Comparison of ENCODE assay signal across 12 mouse cellular contexts in genomic region chr2:32131866-32132566, GRCm38 (mm10). TPM values are rescaled to one million over a fixed set of nuclear protein-coding genes. Genes with fewer than 3 reads are reported as not detected.
DNase-seq lines count a peak whose midpoint lies in the region; ATAC-seq and TF ChIP-seq lines count a peak whose summit lies in the region.
"Had no signal": no experiment of that assay in that cellular context is flagged by ENCODE, and none has a peak within 500 bp of the region (broad histone marks: within the 10 kb centered on the region; RNA-seq: fewer than 3 reads in every experiment).

No protein-coding gene starts in this region.

- ATAC-seq in forebrain, embryonic 14.5 days, result no peak
- ATAC-seq in forebrain, postnatal 0 days, result no peak
- no peak for ATAC-seq in intestine, postnatal 0 days
- no peak for ATAC-seq in intestine, embryonic 16.5 days
- ATAC-seq in embryonic facial prominence, embryonic 14.5 days (ENCODE audit: low read depth), result no peak
- ATAC-seq: forebrain, embryonic 13.5 days; midbrain, embryonic 16.5 days had no signal

- 70% methylated on average over 6 of the region's 6 CpGs for WGBS in forebrain, embryonic 14.5 days
- WGBS in forebrain, postnatal 0 days, result 67% methylated on average over 6 of the region's 6 CpGs
- WGBS in intestine, postnatal 0 days, result 73% methylated on average over 6 of the region's 6 CpGs
- 68% methylated on average over 6 of the region's 6 CpGs for WGBS in intestine, embryonic 16.5 days
- 67% methylated on average over 6 of the region's 6 CpGs for WGBS in embryonic facial prominence, embryonic 14.5 days

- H3K4me1 ChIP-seq in forebrain, embryonic 14.5 days (ENCODE audit: control insufficient read depth, insufficient read depth, low read length), result no peaks in the 10 kb centered on the region; the same call in 1 of the 2 replicates
- no peaks in the 10 kb centered on the region for H3K4me1 ChIP-seq in forebrain, postnatal 0 days (ENCODE audit: insufficient read depth)
- H3K4me1 ChIP-seq in intestine, postnatal 0 days (replicated peaks; ENCODE audit: control insufficient read depth, insufficient read depth, low read length), result 0 out of 2 replicates have a peak, but pooled peaks cover 3% of the 10 kb centered on the region
- H3K4me1 ChIP-seq in intestine, embryonic 16.5 days (ENCODE audit: control insufficient read depth, insufficient read depth, low read length), result peaks cover 7% of the 10 kb centered on the region; the same call in 1 of the 2 replicates
- H3K4me1 ChIP-seq in CH12.LX (ENCODE audit: control insufficient read depth in 1 of 2, insufficient read depth in 2 of 2), result peaks cover 0 to 39% of the 10 kb centered on the region in 2 experiments; a peak in 3 of 4 replicates
- H3K4me1 ChIP-seq in embryonic facial prominence, embryonic 14.5 days (ENCODE audit: control insufficient read depth, insufficient read depth, low read length), result 0 out of 2 replicates have a peak, but pooled peaks cover 4% of the 10 kb centered on the region

- no peak overlapping the region for H3K9ac ChIP-seq in forebrain, embryonic 14.5 days (ENCODE audit: low read length)
- H3K9ac ChIP-seq in forebrain, postnatal 0 days, result no peak overlapping the region
- no peak overlapping the region for H3K9ac ChIP-seq in intestine, postnatal 0 days (ENCODE audit: low read depth, low read length)
- H3K9ac ChIP-seq in intestine, embryonic 16.5 days (ENCODE audit: low read depth, low read length), result no peak overlapping the region
- H3K9ac ChIP-seq in CH12.LX (ENCODE audit: insufficient read depth, low read depth), result no peak overlapping the region
- no peak overlapping the region for H3K9ac ChIP-seq in embryonic facial prominence, embryonic 14.5 days (ENCODE audit: low read depth, low read length)
- H3K9ac ChIP-seq: forebrain, embryonic 13.5 days; hindbrain, embryonic 12.5 days; neural tube, embryonic 13.5 days had no signal

- no peaks in the 10 kb centered on the region for H3K27me3 ChIP-seq in forebrain, embryonic 14.5 days (replicated peaks; ENCODE audit: control insufficient read depth, insufficient read depth, low read length)
- H3K27me3 ChIP-seq in forebrain, postnatal 0 days (ENCODE audit: insufficient read depth, low read length), result no peaks in the 10 kb centered on the region
- no peaks in the 10 kb centered on the region for H3K27me3 ChIP-seq in intestine, postnatal 0 days (replicated peaks; ENCODE audit: control insufficient read depth, insufficient read depth, low read length)
- no peaks in the 10 kb centered on the region for H3K27me3 ChIP-seq in intestine, embryonic 16.5 days (replicated peaks; ENCODE audit: control insufficient read depth, insufficient read depth, low read length)
- H3K27me3 ChIP-seq in CH12.LX (replicated peaks), result peaks cover 6% of the 10 kb centered on the region
- H3K27me3 ChIP-seq in embryonic facial prominence, embryonic 14.5 days (replicated peaks; ENCODE audit: control insufficient read depth, insufficient read depth, low read length), result no peaks in the 10 kb centered on the region
- H3K27me3 ChIP-seq: forebrain, embryonic 13.5 days; neural tube, embryonic 13.5 days had no signal

- H3K9me3 ChIP-seq in forebrain, embryonic 14.5 days (replicated peaks; ENCODE audit: control insufficient read depth, low read length), result no peaks in the 10 kb centered on the region
- no peaks in the 10 kb centered on the region for H3K9me3 ChIP-seq in forebrain, postnatal 0 days (ENCODE audit: low read length)
- no peaks in the 10 kb centered on the region for H3K9me3 ChIP-seq in intestine, postnatal 0 days (ENCODE audit: control insufficient read depth)
- H3K9me3 ChIP-seq in intestine, embryonic 16.5 days (ENCODE audit: control insufficient read depth, low read length), result no peaks in the 10 kb centered on the region
- no peaks in the 10 kb centered on the region for H3K9me3 ChIP-seq in CH12.LX (replicated peaks; ENCODE audit: low read length)
- H3K9me3 ChIP-seq in embryonic facial prominence, embryonic 14.5 days (ENCODE audit: control insufficient read depth, low read length), result no peaks in the 10 kb centered on the region
- H3K9me3 ChIP-seq: forebrain, embryonic 13.5 days; hindbrain, embryonic 12.5 days; neural tube, embryonic 13.5 days had no signal

- H3K4me2 ChIP-seq in forebrain, embryonic 14.5 days (ENCODE audit: low read length), result no peak overlapping the region
- H3K4me2 ChIP-seq in forebrain, postnatal 0 days (ENCODE audit: low read depth), result no peak overlapping the region
- peak overlapping the region; percentile 24; the same call in 1 of the 2 replicates for H3K4me2 ChIP-seq in intestine, postnatal 0 days (replicated peaks; ENCODE audit: low read depth)
- no peak overlapping the region for H3K4me2 ChIP-seq in intestine, embryonic 16.5 days (ENCODE audit: low read depth, low read length)
- peak overlapping the region; percentile 50 for H3K4me2 ChIP-seq in CH12.LX (ENCODE audit: insufficient read depth, low read depth, poor library complexity, severe bottlenecking)
- H3K4me2 ChIP-seq in embryonic facial prominence, embryonic 14.5 days (ENCODE audit: low read depth, low read length), result 0 out of 2 replicates have a peak overlapping the region, but pooled peaks have one; percentile 23
- H3K4me2 ChIP-seq: neural tube, embryonic 13.5 days had no signal

- in situ Hi-C loops in CH12.LX (cut with MboI; ENCODE audit: low pct_ligation_motif_present, low pct_unique_long_range_greater_than_20kb, low sequenced_read_pairs), result loop anchor here (5.0 to 25.0 kb wide), 4 partner anchors 153 to 430 kb away; partner anchors contain the start of genes Dpm2, Golga2, Pip5kl1 and Swi5

- H3K79me2 ChIP-seq in CH12.LX (replicated peaks; ENCODE audit: control insufficient read depth, extremely low read depth, insufficient read depth, poor library complexity, severe bottlenecking), result no peaks in the 10 kb centered on the region

- H3K36me3 ChIP-seq in forebrain, embryonic 14.5 days (ENCODE audit: control insufficient read depth, insufficient read depth, low read length), result no peaks in the 10 kb centered on the region
- H3K36me3 ChIP-seq in forebrain, postnatal 0 days (ENCODE audit: insufficient read depth), result no peaks in the 10 kb centered on the region
- no peaks in the 10 kb centered on the region for H3K36me3 ChIP-seq in intestine, postnatal 0 days (ENCODE audit: control insufficient read depth, insufficient read depth)
- H3K36me3 ChIP-seq in intestine, embryonic 16.5 days (ENCODE audit: control insufficient read depth, insufficient read depth, low read length), result no peaks in the 10 kb centered on the region
- H3K36me3 ChIP-seq in CH12.LX (replicated peaks in 1 of 2; ENCODE audit: control insufficient read depth in 1 of 2, insufficient read depth in 1 of 2, low read length in 1 of 2), result no peaks in the 10 kb centered on the region
- no peaks in the 10 kb centered on the region for H3K36me3 ChIP-seq in embryonic facial prominence, embryonic 14.5 days (ENCODE audit: control insufficient read depth, insufficient read depth, low read length)
- H3K36me3 ChIP-seq: hindbrain, embryonic 12.5 days; neural tube, embryonic 13.5 days had no signal

- H3K27ac ChIP-seq in forebrain, embryonic 14.5 days (ENCODE audit: low read depth, low read length), result peak overlapping the region; percentile 27; the same call in 1 of the 2 replicates
- H3K27ac ChIP-seq in forebrain, postnatal 0 days (ENCODE audit: low read depth, low read length), result no peak overlapping the region
- no peak overlapping the region for H3K27ac ChIP-seq in intestine, postnatal 0 days (ENCODE audit: low read depth, low read length)
- H3K27ac ChIP-seq in intestine, embryonic 16.5 days (ENCODE audit: low read length), result no peak overlapping the region
- H3K27ac ChIP-seq in CH12.LX (ENCODE audit: insufficient read depth, low read depth), result no peak overlapping the region
- H3K27ac ChIP-seq in embryonic facial prominence, embryonic 14.5 days (replicated peaks; ENCODE audit: low read depth, low read length), result no peak overlapping the region
- H3K27ac ChIP-seq: neural tube, embryonic 13.5 days had no signal

- TF ChIP-seq EP300 in CH12.LX (IDR thresholded peaks at IDR 0.05; ENCODE audit: low read length), result no peak

- DNase-seq in forebrain, embryonic 14.5 days (ENCODE audit: low spot score), result no peak
- DNase-seq in forebrain, postnatal 0 days, result no peak
- no peak for DNase-seq in CH12.LX (ENCODE audit: extremely low read depth)
- no peak for DNase-seq in embryonic facial prominence, embryonic 14.5 days (ENCODE audit: low spot score)
- no peak for DNase-seq in spleen, postnatal 36 days (ENCODE audit: low spot score in 2 of 2)
- DNase-seq in spleen, adult 12 weeks (ENCODE audit: low spot score), result no peak

- dilution Hi-C loops in CH12.LX (cut with MboI; ENCODE audit: extremely low pct_ligation_motif_present, extremely low pct_unique_long_range_greater_than_20kb, low sequenced_read_pairs), result no loop called here

- TF ChIP-seq CTCF in forebrain, postnatal 0 days (IDR thresholded peaks at IDR 0.05; ENCODE audit: low read depth), result no peak
- TF ChIP-seq CTCF in intestine, postnatal 0 days (IDR thresholded peaks at IDR 0.05; ENCODE audit: low read depth), result no peak
- TF ChIP-seq CTCF in CH12.LX (conservative IDR thresholded peaks at IDR 0.05 in 1 of 2, IDR thresholded peaks at IDR 0.05 in 1 of 2; ENCODE audit: low read depth in 2 of 2, low read length in 2 of 2), result no peak

- H3K4me3 ChIP-seq in forebrain, embryonic 14.5 days (ENCODE audit: low read depth, low read length), result no peak overlapping the region
- H3K4me3 ChIP-seq in forebrain, postnatal 0 days (ENCODE audit: low read depth, low read length), result no peak overlapping the region
- H3K4me3 ChIP-seq in intestine, postnatal 0 days (ENCODE audit: low read depth, low read length), result no peak overlapping the region
- H3K4me3 ChIP-seq in intestine, embryonic 16.5 days (ENCODE audit: low read length), result no peak overlapping the region
- H3K4me3 ChIP-seq in CH12.LX (replicated peaks in 1 of 3; ENCODE audit: low read depth in 2 of 3, low read length in 2 of 3, poor library complexity in 1 of 3), result no peak overlapping the region
- H3K4me3 ChIP-seq in embryonic facial prominence, embryonic 14.5 days (ENCODE audit: low read depth, low read length), result no peak overlapping the region
- H3K4me3 ChIP-seq: forebrain, embryonic 13.5 days; hindbrain, embryonic 12.5 days; neural tube, embryonic 13.5 days had no signal

- no peak for TF ChIP-seq POLR2A in CH12.LX (IDR thresholded peaks at IDR 0.05; ENCODE audit: low read depth, low read length)

- no peak for TF ChIP-seq RAD21 in CH12.LX (IDR thresholded peaks at IDR 0.05; ENCODE audit: low read depth, low read length)

RNA-seq across cellular contexts. Expression of gene Prrc2b, which starts 18.9 kb away (rescaled TPM):
- polyA plus RNA-seq in forebrain, embryonic 14.5 days (2014; fragmentation: Nextera tagmentation; extraction: Ambion mirVana), result 53.3 and 62.4 TPM in 2 replicates
- 92.1 and 131 TPM in 2 replicates for total RNA-seq in forebrain, postnatal 0 days (2014; rRNA removed)
- 40.7 and 60.4 TPM in 2 replicates for polyA plus RNA-seq in forebrain, postnatal 0 days (2015; fragmentation: Nextera tagmentation; extraction: Ambion mirVana)
- 17.7 and 18.9 TPM in 2 replicates for polyA plus RNA-seq in intestine, postnatal 0 days (2015; fragmentation: Nextera tagmentation; extraction: Ambion mirVana)
- 14.4 and 16.2 TPM in 2 replicates for polyA plus RNA-seq in intestine, embryonic 16.5 days (2015; fragmentation: Nextera tagmentation; extraction: Ambion mirVana)
- total RNA-seq in CH12.LX (2012; rRNA removed) (34.3 and 42.2 TPM in 2 replicates), CH12.LX (2014; rRNA removed) (7.6 TPM in 2 replicates)
- 54.7 and 59.9 TPM in 2 replicates for polyA plus RNA-seq in CH12.LX (2012; ENCODE audit: insufficient read length, low read depth)
- polyA plus RNA-seq in embryonic facial prominence, embryonic 14.5 days (2014; fragmentation: Nextera tagmentation; extraction: Ambion mirVana), result 63.0 and 66.0 TPM in 2 replicates

RNA-seq across cellular contexts. Expression of gene Plpp7, which starts 36.7 kb away (rescaled TPM):
- polyA plus RNA-seq in forebrain, embryonic 14.5 days (2014; fragmentation: Nextera tagmentation; extraction: Ambion mirVana), result 11.3 and 16.1 TPM in 2 replicates
- total RNA-seq in forebrain, postnatal 0 days (2014; rRNA removed), result 21.5 and 28.6 TPM in 2 replicates
- polyA plus RNA-seq in forebrain, postnatal 0 days (2015; fragmentation: Nextera tagmentation; extraction: Ambion mirVana), result 23.4 and 24.0 TPM in 2 replicates
- 3.1 and 3.8 TPM in 2 replicates for polyA plus RNA-seq in intestine, postnatal 0 days (2015; fragmentation: Nextera tagmentation; extraction: Ambion mirVana)
- polyA plus RNA-seq in intestine, embryonic 16.5 days (2015; fragmentation: Nextera tagmentation; extraction: Ambion mirVana), result 4.0 and 5.0 TPM in 2 replicates
- total RNA-seq in CH12.LX (2012; rRNA removed) (0.13 and 0.25 TPM in 2 replicates), CH12.LX (2014; rRNA removed) (0.19 TPM in 1 of 2 replicates, not detected in the other)
- polyA plus RNA-seq in CH12.LX (2012; ENCODE audit: insufficient read length, low read depth), result not detected in 2 replicates
- polyA plus RNA-seq in embryonic facial prominence, embryonic 14.5 days (2014; fragmentation: Nextera tagmentation; extraction: Ambion mirVana), result 11.7 and 13.0 TPM in 2 replicates

RNA-seq across cellular contexts. Expression of gene Fam78a, which starts 47.4 kb away (rescaled TPM):
- 0.34 and 0.66 TPM in 2 replicates for polyA plus RNA-seq in forebrain, embryonic 14.5 days (2014; fragmentation: Nextera tagmentation; extraction: Ambion mirVana)
- total RNA-seq in forebrain, postnatal 0 days (2014; rRNA removed), result 0.38 and 0.62 TPM in 2 replicates
- 0.38 and 0.39 TPM in 2 replicates for polyA plus RNA-seq in forebrain, postnatal 0 days (2015; fragmentation: Nextera tagmentation; extraction: Ambion mirVana)
- 6.1 and 6.2 TPM in 2 replicates for polyA plus RNA-seq in intestine, postnatal 0 days (2015; fragmentation: Nextera tagmentation; extraction: Ambion mirVana)
- polyA plus RNA-seq in intestine, embryonic 16.5 days (2015; fragmentation: Nextera tagmentation; extraction: Ambion mirVana), result 2.1 and 2.2 TPM in 2 replicates
- 0.21 and 0.47 TPM in 2 replicates for total RNA-seq in CH12.LX (2012; rRNA removed)
- total RNA-seq in CH12.LX (2014; rRNA removed), result 0.07 and 0.21 TPM in 2 replicates
- polyA plus RNA-seq in CH12.LX (2012; ENCODE audit: insufficient read length, low read depth), result 0.07 TPM in 1 of 2 replicates, not detected in the other
- polyA plus RNA-seq in embryonic facial prominence, embryonic 14.5 days (2014; fragmentation: Nextera tagmentation; extraction: Ambion mirVana), result 8.2 and 8.9 TPM in 2 replicates

Comparison
In these comparisons a context has a peak if more than half of its experiments do, and no peak if none do; other contexts are left out.
1. H3K4me2 ChIP-seq: peak in intestine, postnatal 0 days (single experiment), CH12.LX (single experiment) and embryonic facial prominence, embryonic 14.5 days (single experiment); none in forebrain, embryonic 14.5 days (single experiment), forebrain, postnatal 0 days (single experiment) and intestine, embryonic 16.5 days (single experiment).